8 mouse cellular contexts compared by ENCODE assay signal in the genomic region with DNA sequence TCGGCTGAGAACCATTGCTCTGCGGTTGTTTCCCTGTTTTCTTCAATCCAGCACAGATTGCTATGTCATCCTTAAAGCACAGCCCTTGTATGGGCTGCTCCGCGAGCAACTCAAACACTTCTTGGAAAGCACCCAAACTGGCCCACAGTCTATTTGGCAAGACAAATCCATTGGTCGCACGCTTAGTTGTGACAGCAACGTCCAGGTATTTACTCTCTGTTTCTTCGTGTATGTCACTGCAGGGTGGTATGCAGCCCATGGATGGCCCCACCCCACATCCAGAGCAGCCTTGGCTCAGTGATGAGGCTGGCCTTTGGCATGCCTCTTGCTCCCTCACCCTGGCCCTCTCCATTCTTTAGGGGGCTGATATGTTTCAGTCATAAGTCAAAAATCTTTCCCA. TPM values are rescaled to one million over a fixed set of nuclear protein-coding genes. Genes with fewer than 3 reads are reported as not detected.
DNase-seq lines count a peak whose midpoint lies in the region; ATAC-seq and TF ChIP-seq lines count a peak whose summit lies in the region.

No protein-coding gene starts in this region.

- DNase-seq in hindbrain, embryonic 10.5 days (ENCODE audit: low spot score), result no peak
- peak; percentile 81 for DNase-seq in 3T3-L1 (ENCODE audit: low read depth, low spot score)
- peak; percentile 83 for DNase-seq in brain, embryonic 14.5 days (ENCODE audit: low read depth)
- DNase-seq in thymus, postnatal 4 days, result no peak
- DNase-seq in thymus, postnatal 36 days, result no peak

- H3K9ac ChIP-seq in hindbrain, embryonic 12.5 days, result no peak overlapping the region
- no peak overlapping the region for H3K9ac ChIP-seq in hindbrain, embryonic 15.5 days

- no peaks in the 10 kb centered on the region for H3K36me3 ChIP-seq in hindbrain, embryonic 12.5 days
- H3K36me3 ChIP-seq in hindbrain, embryonic 10.5 days, result no peaks in the 10 kb centered on the region
- H3K36me3 ChIP-seq in hindbrain, embryonic 15.5 days, result no peaks in the 10 kb centered on the region

- whole genome bisulfite sequencing in hindbrain, embryonic 12.5 days, result 64% methylated on average over 8 of the region's 8 CpGs
- WGBS in hindbrain, embryonic 10.5 days, result 80% methylated on average over 8 of the region's 8 CpGs
- 45% methylated on average over 8 of the region's 8 CpGs for WGBS in hindbrain, embryonic 15.5 days

- TF ChIP-seq POLR2A in brain, embryonic 14.5 days (IDR thresholded peaks at IDR 0.05; ENCODE audit: borderline replicate concordance, extremely low read depth, insufficient read depth, insufficient read length, poor library complexity, severe bottlenecking), result no peak

- H3K9me3 ChIP-seq in hindbrain, embryonic 12.5 days (replicated peaks), result 0 out of 2 replicates have a peak, but pooled peaks cover 3% of the 10 kb centered on the region
- H3K9me3 ChIP-seq in hindbrain, embryonic 10.5 days, result no peaks in the 10 kb centered on the region
- no peaks in the 10 kb centered on the region for H3K9me3 ChIP-seq in hindbrain, embryonic 15.5 days

- H3K4me3 ChIP-seq in hindbrain, embryonic 12.5 days, result no peak overlapping the region
- H3K4me3 ChIP-seq in hindbrain, embryonic 10.5 days, result no peak overlapping the region
- H3K4me3 ChIP-seq in hindbrain, embryonic 15.5 days, result no peak overlapping the region

- no peaks in the 10 kb centered on the region for H3K4me1 ChIP-seq in hindbrain, embryonic 12.5 days
- no peaks in the 10 kb centered on the region; the same call in 1 of the 2 replicates for H3K4me1 ChIP-seq in hindbrain, embryonic 10.5 days (replicated peaks)
- no peaks in the 10 kb centered on the region for H3K4me1 ChIP-seq in hindbrain, embryonic 15.5 days (replicated peaks)

- H3K4me2 ChIP-seq in hindbrain, embryonic 12.5 days (replicated peaks), result no peak overlapping the region
- H3K4me2 ChIP-seq in hindbrain, embryonic 15.5 days, result no peak overlapping the region

- peak; percentile 50; the same call in 1 of the 2 replicates for ATAC-seq in hindbrain, embryonic 12.5 days (ENCODE audit: low FRiP score)
- peak; percentile 34; the same call in 1 of the 2 replicates for ATAC-seq in hindbrain, embryonic 15.5 days (ENCODE audit: low FRiP score, low read depth)
- ATAC-seq in megakaryocyte-erythroid progenitor cell, adult 5-6 weeks (replicated peaks; ENCODE audit: low FRiP score, low TSS enrichment, poor library complexity, severe bottlenecking), result no peak

- no peaks in the 10 kb centered on the region for H3K27me3 ChIP-seq in hindbrain, embryonic 12.5 days
- no peaks in the 10 kb centered on the region for H3K27me3 ChIP-seq in hindbrain, embryonic 10.5 days (ENCODE audit: insufficient read depth, poor library complexity, severe bottlenecking)
- H3K27me3 ChIP-seq in hindbrain, embryonic 15.5 days, result no peaks in the 10 kb centered on the region

- H3K27ac ChIP-seq in hindbrain, embryonic 12.5 days, result no peak overlapping the region
- H3K27ac ChIP-seq in hindbrain, embryonic 10.5 days, result no peak overlapping the region
- no peak overlapping the region for H3K27ac ChIP-seq in hindbrain, embryonic 15.5 days (replicated peaks)

- TF ChIP-seq CTCF in brain, embryonic 14.5 days (IDR thresholded peaks at IDR 0.05; ENCODE audit: borderline replicate concordance, extremely low read depth, insufficient read depth, insufficient read length), result no peak

RNA-seq across cellular contexts. Expression of gene Ipo5, which starts 42.5 kb away (rescaled TPM):
- 89.0 and 90.2 TPM in 2 replicates for polyA plus RNA-seq in hindbrain, embryonic 12.5 days (2016; fragmentation: Nextera tagmentation; extraction: Ambion mirVana)
- polyA plus RNA-seq in hindbrain, embryonic 10.5 days (2016; fragmentation: Nextera tagmentation; extraction: Ambion mirVana), result 105 and 132 TPM in 2 replicates
- polyA plus RNA-seq in brain, embryonic 14.5 days (2012; rRNA removed), result 63.5 and 80.2 TPM in 2 replicates
- 56.0 and 58.5 TPM in 2 replicates for polyA plus RNA-seq in hindbrain, embryonic 15.5 days (2015; fragmentation: Nextera tagmentation; extraction: Ambion mirVana)
- total RNA-seq in megakaryocyte-erythroid progenitor cell, adult 5-6 weeks (2014; fragmentation: Nextera tagmentation), result 130 and 153 TPM in 2 replicates
- 224 and 242 TPM in 2 replicates for total RNA-seq in megakaryocyte-erythroid progenitor cell, adult 5-6 weeks (2017)

Comparison
In these comparisons a context has a peak if more than half of its experiments do, and no peak if none do; other contexts are left out.
1. DNase-seq: peak in 3T3-L1 (single experiment) and brain, embryonic 14.5 days (single experiment); none in hindbrain, embryonic 10.5 days (single experiment), thymus, postnatal 4 days (single experiment) and thymus, postnatal 36 days (0 of 2).